Mouse (Mus musculus): ENCODE measurements around the gene Capn7. TPM values are rescaled to one million over a fixed set of nuclear protein-coding genes. Genes with fewer than 3 reads are reported as not detected.

Gene Capn7
- total RNA-seq, 1 experiment: 23.7 TPM

DNA sequence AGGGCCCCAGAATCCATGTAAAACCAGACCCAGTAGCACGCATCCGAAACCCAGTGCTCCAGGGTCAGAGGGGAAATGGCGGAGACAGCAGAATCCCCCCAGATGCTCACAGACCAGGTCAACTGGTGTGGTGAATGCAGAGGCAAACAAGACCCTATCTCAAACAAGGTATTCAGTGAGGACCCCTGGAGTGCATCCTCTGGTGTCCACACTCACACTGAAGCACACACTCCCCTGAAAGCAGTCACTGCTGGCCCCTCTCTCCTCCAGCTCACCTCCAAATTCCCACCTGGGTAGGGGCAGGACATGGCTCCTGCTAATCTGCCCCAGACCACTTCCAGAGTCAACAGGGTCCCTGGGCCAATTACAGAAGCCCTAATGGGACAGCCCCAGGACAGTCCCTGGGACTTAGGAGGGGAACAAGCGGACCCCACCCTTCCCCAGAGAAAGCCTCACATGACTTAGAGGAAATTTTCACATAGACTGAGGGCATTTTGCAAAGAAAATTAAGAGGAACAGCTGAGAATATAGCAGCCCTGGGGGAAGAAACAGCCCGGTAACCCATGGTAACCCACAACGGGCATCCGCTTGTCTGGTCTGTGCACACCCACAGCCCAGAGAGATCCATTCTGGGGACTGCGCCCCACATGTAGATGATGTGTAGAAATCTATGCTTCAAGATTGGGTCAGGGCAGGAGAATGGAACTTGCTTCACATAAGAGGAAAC is 53.1 kb downstream of the Capn7 start:
- in situ Hi-C loops (cut with MboI; ENCODE audit: low sequenced_read_pairs in 2 of 2, unreplicated experiment in 2 of 2): no loop called here
- Histone ChIP-seq H3K9ac (ENCODE audit: insufficient read depth, low read depth, low read length, poor library complexity, severe bottlenecking) (no peak overlapping the region), H3K4me1 (ENCODE audit: control insufficient read depth in 2 of 2, insufficient read depth in 2 of 2, low read length in 2 of 2, poor library complexity in 1 of 2) (no peaks in the 10 kb centered on the region), H3K4me3 (ENCODE audit: insufficient read depth in 1 of 2, low read depth in 1 of 2, low read length in 2 of 2, poor library complexity in 1 of 2, severe bottlenecking in 1 of 2) (no peak overlapping the region), H3K27ac (ENCODE audit: insufficient read depth, low read depth, low read length, poor library complexity, severe bottlenecking) (no peak overlapping the region), H3K9me3 (ENCODE audit: control insufficient read depth, insufficient read depth, low read depth, low read length) (no peaks in the 10 kb centered on the region), H3K36me3 (ENCODE audit: control insufficient read depth, insufficient read depth, low read length, poor library complexity, severe bottlenecking) (no peaks in the 10 kb centered on the region)
- no peak for DNase-seq (ENCODE audit: low read depth, low spot score)
- TF ChIP-seq HCFC1 (IDR thresholded peaks at IDR 0.05; ENCODE audit: borderline replicate concordance, insufficient read depth, low read length) (no peak), ZC3H11A (IDR thresholded peaks at IDR 0.05; ENCODE audit: borderline replicate concordance, low read depth, low read length) (no peak), MAFK (IDR thresholded peaks at IDR 0.05; ENCODE audit: insufficient read depth, low read depth, low read length) (no peak), CHD2 (IDR thresholded peaks at IDR 0.05; ENCODE audit: low read depth, low read length) (no peak)

- Histone ChIP-seq H3K27ac (ENCODE audit: insufficient read depth, low read depth, low read length, poor library complexity, severe bottlenecking) (no peak overlapping the region), H3K9ac (ENCODE audit: insufficient read depth, low read depth, low read length, poor library complexity, severe bottlenecking) (no peak overlapping the region), H3K9me3 (ENCODE audit: control insufficient read depth, insufficient read depth, low read depth, low read length) (no peaks in the 10 kb centered on the region), H3K4me1 (ENCODE audit: control insufficient read depth in 2 of 2, insufficient read depth in 2 of 2, low read length in 2 of 2, poor library complexity in 1 of 2) (0 out of 4 replicates have a peak, but pooled peaks cover 0 to 2% of the 10 kb centered on the region in 2 experiments), H3K4me3 (ENCODE audit: insufficient read depth in 1 of 2, low read depth in 1 of 2, low read length in 2 of 2, poor library complexity in 1 of 2, severe bottlenecking in 1 of 2) (no peak overlapping the region), H3K36me3 (ENCODE audit: control insufficient read depth, insufficient read depth, low read length, poor library complexity, severe bottlenecking) (no peaks in the 10 kb centered on the region)
- in situ Hi-C loops (cut with MboI; ENCODE audit: low sequenced_read_pairs in 2 of 2, unreplicated experiment in 2 of 2): no loop called here
- no peak for DNase-seq (ENCODE audit: low read depth, low spot score)
- TF ChIP-seq CHD2 (IDR thresholded peaks at IDR 0.05; ENCODE audit: low read depth, low read length) (no peak), HCFC1 (IDR thresholded peaks at IDR 0.05; ENCODE audit: borderline replicate concordance, insufficient read depth, low read length) (no peak), MAFK (IDR thresholded peaks at IDR 0.05; ENCODE audit: insufficient read depth, low read depth, low read length) (no peak), ZC3H11A (IDR thresholded peaks at IDR 0.05; ENCODE audit: borderline replicate concordance, low read depth, low read length) (no peak), ZNF384 (IDR thresholded peaks at IDR 0.05; ENCODE audit: low read depth, low read length) (no peak)
Measured at GRCm38 (mm10) chr14:31392300-31392699, 55.9 kb downstream of the Capn7 start.

DNA sequence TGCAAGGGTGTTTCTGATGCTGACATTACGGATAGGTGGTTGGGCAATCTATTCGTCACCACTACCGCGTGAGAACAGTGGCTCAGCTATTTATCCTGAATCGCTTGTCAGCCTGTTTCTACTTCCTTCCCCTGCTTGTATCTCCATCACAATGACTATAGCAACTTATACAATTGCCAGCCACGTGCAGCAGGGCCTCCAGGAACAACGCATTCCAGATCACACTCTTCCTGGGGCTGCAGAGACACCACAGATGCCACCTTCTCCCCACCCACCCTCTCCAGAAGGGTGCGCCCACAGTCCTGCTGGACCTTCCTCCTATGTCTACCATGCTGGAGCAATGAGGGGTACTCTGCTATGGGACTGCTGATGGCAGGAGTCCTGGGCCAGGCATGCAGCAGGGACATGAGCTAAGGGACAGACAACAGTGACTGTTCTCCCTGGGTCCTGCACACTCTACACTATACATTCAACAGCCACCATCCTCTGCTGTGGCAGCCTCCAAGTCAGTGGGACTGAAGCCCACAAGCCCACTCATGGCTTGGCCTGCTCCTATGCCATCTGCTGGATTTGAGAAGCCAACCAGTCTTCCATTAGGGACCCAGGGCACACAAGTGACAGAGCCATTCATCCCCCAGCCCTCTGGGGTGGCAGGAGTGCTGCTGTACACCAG is 56.6 kb downstream of the Capn7 start:
- DNase-seq (ENCODE audit: low read depth, low spot score): no peak
- Histone ChIP-seq H3K27ac (ENCODE audit: insufficient read depth, low read depth, low read length, poor library complexity, severe bottlenecking) (no peak overlapping the region), H3K36me3 (ENCODE audit: control insufficient read depth, insufficient read depth, low read length, poor library complexity, severe bottlenecking) (no peaks in the 10 kb centered on the region), H3K9me3 (ENCODE audit: control insufficient read depth, insufficient read depth, low read depth, low read length) (no peaks in the 10 kb centered on the region), H3K4me3 (ENCODE audit: insufficient read depth in 1 of 2, low read depth in 1 of 2, low read length in 2 of 2, poor library complexity in 1 of 2, severe bottlenecking in 1 of 2) (no peak overlapping the region), H3K9ac (ENCODE audit: insufficient read depth, low read depth, low read length, poor library complexity, severe bottlenecking) (no peak overlapping the region), H3K4me1 (ENCODE audit: control insufficient read depth in 2 of 2, insufficient read depth in 2 of 2, low read length in 2 of 2, poor library complexity in 1 of 2) (0 out of 4 replicates have a peak, but pooled peaks cover 0 to 2% of the 10 kb centered on the region in 2 experiments)
- in situ Hi-C loops (cut with MboI; ENCODE audit: low sequenced_read_pairs in 2 of 2, unreplicated experiment in 2 of 2): no loop called here
- TF ChIP-seq CHD2 (IDR thresholded peaks at IDR 0.05; ENCODE audit: low read depth, low read length) (no peak), ZC3H11A (IDR thresholded peaks at IDR 0.05; ENCODE audit: borderline replicate concordance, low read depth, low read length) (no peak), HCFC1 (IDR thresholded peaks at IDR 0.05; ENCODE audit: borderline replicate concordance, insufficient read depth, low read length) (no peak), MAFK (IDR thresholded peaks at IDR 0.05; ENCODE audit: insufficient read depth, low read depth, low read length) (no peak), ZNF384 (IDR thresholded peaks at IDR 0.05; ENCODE audit: low read depth, low read length) (no peak)

- in situ Hi-C loops (cut with MboI; ENCODE audit: low sequenced_read_pairs in 2 of 2, unreplicated experiment in 2 of 2): no loop called here
- H3K36me3 ChIP-seq (ENCODE audit: control insufficient read depth, insufficient read depth, low read length, poor library complexity, severe bottlenecking): no peaks in the 10 kb centered on the region
- no peak overlapping the region for H3K27ac ChIP-seq (ENCODE audit: insufficient read depth, low read depth, low read length, poor library complexity, severe bottlenecking)
- TF ChIP-seq ZC3H11A (IDR thresholded peaks at IDR 0.05; ENCODE audit: borderline replicate concordance, low read depth, low read length) (no peak), HCFC1 (IDR thresholded peaks at IDR 0.05; ENCODE audit: borderline replicate concordance, insufficient read depth, low read length) (no peak), ZNF384 (IDR thresholded peaks at IDR 0.05; ENCODE audit: low read depth, low read length) (no peak), MAFK (IDR thresholded peaks at IDR 0.05; ENCODE audit: insufficient read depth, low read depth, low read length) (no peak), CHD2 (IDR thresholded peaks at IDR 0.05; ENCODE audit: low read depth, low read length) (no peak)
- H3K9ac ChIP-seq (ENCODE audit: insufficient read depth, low read depth, low read length, poor library complexity, severe bottlenecking): no peak overlapping the region
- 0 out of 4 replicates have a peak, but pooled peaks cover 0 to 2% of the 10 kb centered on the region in 2 experiments for H3K4me1 ChIP-seq (ENCODE audit: control insufficient read depth in 2 of 2, insufficient read depth in 2 of 2, low read length in 2 of 2, poor library complexity in 1 of 2)
- H3K4me3 ChIP-seq (ENCODE audit: insufficient read depth in 1 of 2, low read depth in 1 of 2, low read length in 2 of 2, poor library complexity in 1 of 2, severe bottlenecking in 1 of 2): no peak overlapping the region
- DNase-seq (ENCODE audit: low read depth, low spot score): no peak
- no peaks in the 10 kb centered on the region for H3K9me3 ChIP-seq (ENCODE audit: control insufficient read depth, insufficient read depth, low read depth, low read length)
Measured at GRCm38 (mm10) chr14:31393546-31393890, 57.1 kb downstream of the Capn7 start.

All from ES-E14 (cell line).